Mouse (Mus musculus): ENCODE data around the gene Eef2k. TPM values are rescaled to one million over a fixed set of nuclear protein-coding genes. Genes with fewer than 3 reads are reported as not detected.

Gene Eef2k
- polyA plus RNA-seq (2012; rRNA removed): 36.6 and 38.0 TPM in 2 replicates

DNA sequence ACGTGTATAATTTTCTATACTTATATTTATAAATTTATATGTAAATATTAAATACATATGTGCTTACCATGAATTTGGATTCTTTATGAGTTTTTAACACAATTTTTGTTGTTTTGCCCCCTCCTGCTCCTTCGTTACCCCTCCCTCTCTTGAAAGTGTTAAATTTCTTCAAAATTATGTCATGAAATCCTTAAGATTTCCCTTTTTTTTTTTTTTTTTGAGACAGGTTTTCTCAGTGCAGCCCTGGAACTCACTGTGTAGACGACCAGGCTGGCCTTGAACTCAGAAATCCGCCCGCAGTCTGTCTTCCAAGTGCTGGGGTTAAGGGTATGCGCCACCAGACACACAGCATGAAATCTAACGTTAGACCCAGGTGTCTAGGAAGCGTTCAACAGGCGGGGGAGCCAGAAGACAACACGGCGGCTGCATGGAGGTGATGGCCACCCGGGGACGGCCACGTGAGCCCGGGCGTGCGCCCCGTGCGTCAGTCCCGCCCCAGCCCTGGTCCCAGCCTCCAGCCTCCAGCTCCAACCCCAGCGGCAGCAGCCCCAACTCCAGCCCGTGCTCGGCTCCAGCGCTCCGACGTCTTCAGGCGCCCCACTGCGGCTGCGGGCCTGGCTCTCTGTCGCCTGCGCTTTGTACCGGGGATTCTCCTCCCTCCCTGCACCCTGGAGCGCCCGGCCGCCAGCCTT lies at the start of gene Eef2k:
Eef2k (plus strand) TSS at position 487 of the 692 bp plus-strand sequence.

DNA sequence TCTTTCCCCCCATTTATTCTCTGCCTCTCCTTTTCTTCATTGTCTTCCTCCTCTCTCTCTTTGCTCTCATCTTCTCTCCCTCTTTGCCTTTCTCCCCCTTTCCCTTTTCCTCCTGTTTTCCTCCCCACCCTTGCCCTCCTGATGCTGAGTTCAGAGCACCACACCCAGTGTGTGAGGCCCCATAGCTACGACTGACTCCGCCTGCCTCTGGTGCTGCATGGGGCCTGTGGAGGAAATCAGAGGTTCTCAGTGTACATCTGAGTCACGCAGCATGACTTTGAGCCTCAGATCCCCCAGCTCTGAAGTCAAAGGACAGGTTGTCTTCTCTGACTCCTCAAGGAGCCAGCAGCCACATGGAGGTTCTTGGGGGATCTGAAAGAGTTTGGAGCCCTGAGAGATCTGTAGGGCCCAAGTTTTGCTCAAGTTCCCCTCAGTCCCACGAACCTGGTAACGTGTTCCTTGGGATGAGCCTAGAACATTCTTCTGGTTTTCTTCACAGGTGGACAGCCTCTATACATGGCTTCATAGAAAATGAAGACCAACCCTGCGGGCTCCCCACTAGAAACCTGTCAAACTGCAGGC lies 30.7 kb upstream of the Eef2k start, which contains the start of gene Gm5737:
Gm5737 (plus strand) TSS at position 532 of the 582 bp plus-strand sequence.

DNA sequence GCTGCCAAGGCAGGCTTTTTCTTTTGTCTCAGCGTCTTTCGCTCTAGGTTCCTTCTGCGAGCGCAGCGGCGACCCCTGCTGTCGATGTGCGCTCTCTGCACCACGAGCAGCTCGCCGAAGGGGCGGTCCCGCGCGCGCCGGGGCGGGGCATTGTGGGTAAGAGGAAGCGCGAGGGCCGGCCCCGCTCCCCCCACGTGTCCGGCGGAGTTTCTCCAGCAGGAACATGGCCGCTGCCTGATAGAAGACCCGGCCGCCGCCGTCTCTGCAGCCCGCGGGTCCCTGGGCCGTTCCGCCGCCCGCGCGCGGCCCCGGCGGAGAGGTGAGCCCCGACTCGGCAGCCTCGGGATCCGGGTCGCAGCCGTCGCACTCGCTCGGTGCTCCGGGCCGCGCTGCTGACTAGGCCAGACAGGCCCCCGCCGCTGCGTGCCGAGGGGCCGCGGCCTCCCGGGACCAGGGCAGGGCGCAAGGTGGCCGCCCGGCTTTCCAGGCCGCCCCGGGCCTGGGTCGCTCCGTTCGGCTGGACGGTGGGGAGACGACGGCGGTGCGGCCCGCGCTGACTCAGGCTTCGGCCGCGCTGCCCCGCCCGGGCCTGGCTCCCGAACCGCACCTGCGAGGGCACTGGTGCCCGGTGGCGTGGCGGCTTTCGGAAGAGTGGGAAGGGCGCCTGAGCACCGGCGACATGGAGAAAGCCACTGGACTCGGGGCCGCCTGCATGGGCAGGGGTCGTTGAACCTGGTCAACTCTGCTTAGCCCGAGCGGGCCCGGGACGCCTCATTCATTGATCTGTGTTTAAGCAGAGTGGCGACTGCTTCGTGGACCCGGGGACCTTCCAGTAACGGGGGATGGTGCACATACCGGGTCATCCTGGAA lies 75.2 kb downstream of the Eef2k start, which contains the start of gene Polr3e:
Polr3e (plus strand) TSS at position 153 of the 870 bp plus-strand sequence.

Other genes with a start within 250 kb of the Eef2k start
- gene Uqcrc2, start 207.7 kb upstream of the Eef2k start, polyA plus RNA-seq (2012; rRNA removed): 51.4 and 59.9 TPM in 2 replicates
- gene Pdzd9, start 172.5 kb upstream of the Eef2k start, polyA plus RNA-seq (2012; rRNA removed): not detected in 2 replicates
- 7.5 and 8.1 TPM in 2 replicates for gene Mosmo, start 165.2 kb upstream of the Eef2k start, polyA plus RNA-seq (2012; rRNA removed)
- 0.08 and 0.10 TPM in 2 replicates for gene Vwa3a, start 103.5 kb upstream of the Eef2k start, polyA plus RNA-seq (2012; rRNA removed)
- 0.08 TPM in 1 of 2 replicates, not detected in the other for gene Gm5737, start 30.5 kb upstream of the Eef2k start, polyA plus RNA-seq (2012; rRNA removed)
- gene Polr3e, start 74.9 kb downstream of the Eef2k start, polyA plus RNA-seq (2012; rRNA removed): 13.6 and 15.1 TPM in 2 replicates
- 11.5 and 17.6 TPM in 2 replicates for gene Cdr2, start 139.5 kb downstream of the Eef2k start, polyA plus RNA-seq (2012; rRNA removed)
- 0.20 and 0.95 TPM in 2 replicates for gene Mfsd13b, start 139.7 kb downstream of the Eef2k start, polyA plus RNA-seq (2012; rRNA removed)
- 34.3 and 38.2 TPM in 2 replicates for gene Mettl9, start 191.6 kb downstream of the Eef2k start, polyA plus RNA-seq (2012; rRNA removed)
- gene Igsf6, start 231.7 kb downstream of the Eef2k start, polyA plus RNA-seq (2012; rRNA removed): 0.42 and 0.47 TPM in 2 replicates
- 0.06 TPM in 1 of 2 replicates, not detected in the other for gene Otoa, start 238.8 kb downstream of the Eef2k start, polyA plus RNA-seq (2012; rRNA removed)